In the genomic region with DNA sequence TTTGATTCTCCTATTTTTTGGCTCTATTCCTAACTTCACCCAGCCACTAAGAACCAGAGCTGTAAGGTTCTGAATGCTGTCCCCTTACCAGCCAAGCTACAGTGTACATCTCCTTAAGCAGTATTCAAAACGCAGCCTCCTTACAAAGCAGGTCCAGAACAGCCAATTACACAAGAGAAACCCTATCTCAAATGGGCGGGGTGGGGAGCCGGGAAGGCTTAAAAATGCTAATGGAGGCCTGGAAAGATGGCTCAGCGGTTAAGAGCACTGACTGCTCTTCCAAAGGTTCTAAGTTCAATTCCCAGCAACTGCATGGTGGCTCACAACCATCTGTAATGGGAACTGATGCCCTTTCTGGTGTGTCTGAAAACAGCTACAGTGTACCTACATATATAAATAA, we compare ENCODE assay signal across 30 mouse cellular contexts. TPM values are rescaled to one million over a fixed set of nuclear protein-coding genes. Genes with fewer than 3 reads are reported as not detected.
DNase-seq lines count a peak whose midpoint lies in the region; ATAC-seq and TF ChIP-seq lines count a peak whose summit lies in the region.
"Had no signal": no experiment of that assay in that cellular context is flagged by ENCODE, and none has a peak within 500 bp of the region (broad histone marks: within the 10 kb centered on the region; RNA-seq: fewer than 3 reads in every experiment).

No protein-coding gene starts in this region.

- peak overlapping the region; percentile 36; the same call in 1 of the 2 replicates for H3K27ac ChIP-seq in liver, embryonic 12.5 days
- H3K27ac ChIP-seq in liver, postnatal 0 days (ENCODE audit: low read depth), result no peak overlapping the region
- H3K27ac ChIP-seq: forebrain, embryonic 10.5 days; forebrain, embryonic 13.5 days; gastrocnemius, adult 2 months; heart, embryonic 15.5 days; hindbrain, embryonic 12.5 days; hindbrain, embryonic 15.5 days had no signal

- H3K9me3 ChIP-seq in liver, embryonic 12.5 days (replicated peaks), result no peaks in the 10 kb centered on the region
- no peaks in the 10 kb centered on the region for H3K9me3 ChIP-seq in liver, postnatal 0 days (ENCODE audit: low read length)
- H3K9me3 ChIP-seq: forebrain, embryonic 10.5 days; forebrain, embryonic 13.5 days; heart, embryonic 12.5 days; heart, embryonic 15.5 days; hindbrain, embryonic 12.5 days; hindbrain, embryonic 15.5 days had no signal

- TF ChIP-seq CTCF in liver, postnatal 0 days (IDR thresholded peaks at IDR 0.05; ENCODE audit: low read depth), result no peak

- H3K4me1 ChIP-seq in liver, embryonic 12.5 days, result peaks cover 31% of the 10 kb centered on the region
- peaks cover 7% of the 10 kb centered on the region for H3K4me1 ChIP-seq in liver, postnatal 0 days (ENCODE audit: insufficient read depth)
- H3K4me1 ChIP-seq: heart, embryonic 12.5 days had no signal

- H3K36me3 ChIP-seq in liver, embryonic 12.5 days, result no peaks in the 10 kb centered on the region
- no peaks in the 10 kb centered on the region for H3K36me3 ChIP-seq in liver, postnatal 0 days (replicated peaks; ENCODE audit: insufficient read depth, low read length)
- H3K36me3 ChIP-seq: forebrain, embryonic 10.5 days; heart, embryonic 12.5 days; heart, embryonic 15.5 days; hindbrain, embryonic 12.5 days; hindbrain, embryonic 15.5 days had no signal

- no peak overlapping the region for H3K9ac ChIP-seq in liver, embryonic 12.5 days
- H3K9ac ChIP-seq in liver, postnatal 0 days (replicated peaks), result no peak overlapping the region
- H3K9ac ChIP-seq: forebrain, embryonic 13.5 days; heart, embryonic 12.5 days; heart, embryonic 15.5 days; hindbrain, embryonic 12.5 days; hindbrain, embryonic 15.5 days had no signal

- no peak for TF ChIP-seq EP300 in liver, postnatal 0 days (IDR thresholded peaks at IDR 0.05; ENCODE audit: low read depth)

- H3K4me2 ChIP-seq in liver, embryonic 12.5 days, result no peak overlapping the region
- no peak overlapping the region for H3K4me2 ChIP-seq in liver, postnatal 0 days (ENCODE audit: low read depth, low read length)
- H3K4me2 ChIP-seq: forebrain, embryonic 13.5 days; heart, embryonic 12.5 days; heart, embryonic 15.5 days; hindbrain, embryonic 12.5 days; hindbrain, embryonic 15.5 days had no signal

- no peak for ATAC-seq in liver, embryonic 12.5 days
- no peak for ATAC-seq in liver, postnatal 0 days
- ATAC-seq: forebrain, embryonic 13.5 days; forebrain, embryonic 16.5 days had no signal

- intact Hi-C loops in heart, postnatal 36 days (cut with DNase I), result loop anchor here (1.0 kb wide), 1 partner anchor 9 kb away; no protein-coding TSS in a partner anchor

- 33% methylated on average over 4 of the region's 4 CpGs for WGBS in liver, embryonic 12.5 days (ENCODE audit: insufficient replicate concordance)
- WGBS in liver, postnatal 0 days (ENCODE audit: insufficient replicate concordance), result 43% methylated on average over 4 of the region's 4 CpGs

- H3K4me3 ChIP-seq in liver, embryonic 12.5 days, result no peak overlapping the region
- H3K4me3 ChIP-seq in liver, postnatal 0 days (ENCODE audit: low read depth, low read length), result no peak overlapping the region
- H3K4me3 ChIP-seq: forebrain, embryonic 10.5 days; forebrain, embryonic 13.5 days; gastrocnemius, adult 2 months; heart, embryonic 12.5 days; heart, embryonic 15.5 days; hindbrain, embryonic 12.5 days; hindbrain, embryonic 15.5 days had no signal

- DNase-seq in embryo, embryonic 10.5 days (ENCODE audit: low spot score), result peak; percentile 10
- DNase-seq in embryo, embryonic 10 days (ENCODE audit: low spot score), result no peak
- no peak for DNase-seq in liver, postnatal 0 days
- DNase-seq in ZHBTc4 (ENCODE audit: low read depth, low spot score), result peak; percentile 76
- DNase-seq in heart, postnatal 36 days, result no peak
- DNase-seq in layer of hippocampus, postnatal 36 days, result no peak
- DNase-seq: adrenal gland, adult 2 months; adrenal gland, postnatal 14 days; cerebellum, adult 11 months; cerebellum, adult 2 months; cerebellum, adult 9-11 months; cerebellum, postnatal 25 days; gastrocnemius, adult 2 months; gastrocnemius, postnatal 14 days; heart, adult 11 months; heart, postnatal 14 days had no signal

- H3K27me3 ChIP-seq in liver, embryonic 12.5 days (replicated peaks), result no peaks in the 10 kb centered on the region
- H3K27me3 ChIP-seq in liver, postnatal 0 days (ENCODE audit: insufficient read depth, low read length), result no peaks in the 10 kb centered on the region
- H3K27me3 ChIP-seq: forebrain, embryonic 13.5 days; heart, embryonic 12.5 days; heart, embryonic 15.5 days; hindbrain, embryonic 12.5 days; hindbrain, embryonic 15.5 days had no signal

RNA-seq across cellular contexts. Expression of gene Zfp324, which starts 5.9 kb away (rescaled TPM):
- polyA plus RNA-seq in liver, embryonic 12.5 days (2016; fragmentation: Nextera tagmentation; extraction: Ambion mirVana), result 4.4 and 5.1 TPM in 2 replicates
- 1.5 and 1.9 TPM in 2 replicates for polyA plus RNA-seq in liver, postnatal 0 days (2015; fragmentation: Nextera tagmentation; extraction: Ambion mirVana)
- 1 to 10 TPM; 2.8 to 3.7 TPM for total RNA-seq in heart, postnatal 36 days (2021)
- total RNA-seq in layer of hippocampus, postnatal 36 days (2021), result 10 to 100 TPM; 11.6 to 13.1 TPM

RNA-seq across cellular contexts. Expression of gene Zfp446, which starts 17.9 kb away (rescaled TPM):
- 5.4 and 5.7 TPM in 2 replicates for polyA plus RNA-seq in liver, embryonic 12.5 days (2016; fragmentation: Nextera tagmentation; extraction: Ambion mirVana)
- polyA plus RNA-seq in liver, postnatal 0 days (2015; fragmentation: Nextera tagmentation; extraction: Ambion mirVana), result 1.6 and 1.8 TPM in 2 replicates
- total RNA-seq in heart, postnatal 36 days (2021), result 1 to 10 TPM; 2.5 to 2.9 TPM
- 1 to 10 TPM; 8.6 to 9.3 TPM for total RNA-seq in layer of hippocampus, postnatal 36 days (2021)

RNA-seq across cellular contexts. Expression of gene Rnf225, which starts 32.5 kb away (rescaled TPM):
- polyA plus RNA-seq in liver, embryonic 12.5 days (2016; fragmentation: Nextera tagmentation; extraction: Ambion mirVana), result 0.24 and 0.43 TPM in 2 replicates
- polyA plus RNA-seq in liver, postnatal 0 days (2015; fragmentation: Nextera tagmentation; extraction: Ambion mirVana), result 0.05 TPM in 2 replicates
- total RNA-seq in heart, postnatal 36 days (2021), result under 1 TPM; 0.25 to 0.38 TPM
- total RNA-seq in layer of hippocampus, postnatal 36 days (2021), result under 1 TPM; 0.85 to 0.88 TPM

RNA-seq across cellular contexts. Expression of gene Rps5, which starts 37.6 kb away (rescaled TPM):
- 813 and 821 TPM in 2 replicates for polyA plus RNA-seq in liver, embryonic 12.5 days (2016; fragmentation: Nextera tagmentation; extraction: Ambion mirVana)
- polyA plus RNA-seq in liver, postnatal 0 days (2015; fragmentation: Nextera tagmentation; extraction: Ambion mirVana), result 556 and 564 TPM in 2 replicates
- 100 to 1,000 TPM; 550 to 562 TPM for total RNA-seq in heart, postnatal 36 days (2021)
- 100 to 1,000 TPM; 399 to 414 TPM for total RNA-seq in layer of hippocampus, postnatal 36 days (2021)

RNA-seq across cellular contexts. Expression of gene Slc27a5, which starts 38.3 kb away (rescaled TPM):
- polyA plus RNA-seq in liver, embryonic 12.5 days (2016; fragmentation: Nextera tagmentation; extraction: Ambion mirVana), result 1.3 and 1.5 TPM in 2 replicates
- polyA plus RNA-seq in liver, postnatal 0 days (2015; fragmentation: Nextera tagmentation; extraction: Ambion mirVana), result 103 and 122 TPM in 2 replicates
- not detected for total RNA-seq in heart, postnatal 36 days (2021)
- under 1 TPM in 1 of 2 experiments, not detected in 1; 0.20 TPM for total RNA-seq in layer of hippocampus, postnatal 36 days (2021)
- total RNA-seq: common myeloid progenitor, adult 5-6 weeks; gastrocnemius, postnatal 14 days; heart, adult 8-10 months; heart, postnatal 14 days; hematopoietic stem cell, adult 5-6 weeks had no signal
- polyA plus RNA-seq: embryonic facial prominence, embryonic 11.5 days; embryonic facial prominence, embryonic 14.5 days; forebrain, embryonic 10.5 days; heart, embryonic 12.5 days; heart, embryonic 15.5 days; intestine, embryonic 14.5 days had no signal

Comparison
In these comparisons a context has a peak if more than half of its experiments do, and no peak if none do; other contexts are left out.
1. DNase-seq: peak in embryo, embryonic 10.5 days (single experiment) and ZHBTc4 (single experiment); none in embryo, embryonic 10 days (single experiment), liver, postnatal 0 days (single experiment), heart, postnatal 36 days (0 of 2) and layer of hippocampus, postnatal 36 days (0 of 2).